16 mouse cellular contexts compared by ENCODE assay signal in genomic region chr11:107875861-107876494, GRCm38 (mm10). TPM values are rescaled to one million over a fixed set of nuclear protein-coding genes. Genes with fewer than 3 reads are reported as not detected.
DNase-seq lines count a peak whose midpoint lies in the region; ATAC-seq lines count a peak whose summit lies in the region.
"Had no signal": no experiment of that assay in that cellular context is flagged by ENCODE, and none has a peak within 500 bp of the region (broad histone marks: within the 10 kb centered on the region; RNA-seq: fewer than 3 reads in every experiment).

No protein-coding gene starts in this region.

- intact Hi-C loops in gastrocnemius, postnatal 14 days (cut with DNase I; ENCODE audit: low total_unique reads): no loop called here
- intact Hi-C loops in gastrocnemius, postnatal 36 days (cut with DNase I): no loop called here
- intact Hi-C loops in left cerebral cortex, postnatal 4 days (cut with DNase I): no loop called here

- H3K27ac ChIP-seq in heart, embryonic 10.5 days: no peak overlapping the region
- H3K27ac ChIP-seq: heart, adult 2 months; limb, embryonic 12.5 days had no signal

- peaks cover 29% of the 10 kb centered on the region for H3K27me3 ChIP-seq in megakaryocyte, embryonic 14.5 days (replicated peaks)
- H3K27me3 ChIP-seq in heart, embryonic 10.5 days (ENCODE audit: insufficient read depth, poor library complexity, severe bottlenecking): no peaks in the 10 kb centered on the region
- H3K27me3 ChIP-seq: CH12.LX; limb, embryonic 12.5 days had no signal

- H3K4me3 ChIP-seq in megakaryocyte, embryonic 14.5 days (replicated peaks): peak overlapping the region; percentile 19
- no peak overlapping the region for H3K4me3 ChIP-seq in heart, embryonic 10.5 days
- H3K4me3 ChIP-seq: heart, adult 2 months; limb, embryonic 12.5 days had no signal

- H3K9me3 ChIP-seq in megakaryocyte, embryonic 14.5 days: peaks cover 27% of the 10 kb centered on the region
- H3K9me3 ChIP-seq in heart, embryonic 10.5 days: no peaks in the 10 kb centered on the region
- H3K9me3 ChIP-seq: limb, embryonic 12.5 days had no signal

- WGBS in heart, embryonic 10.5 days: 83% methylated on average over 18 of the region's 18 CpGs

- DNase-seq in gastrocnemius, postnatal 14 days: peak; percentile 9
- no peak for DNase-seq in gastrocnemius, postnatal 36 days
- DNase-seq in brain, adult 2 months (ENCODE audit: low read depth, low spot score): peak; percentile 84
- DNase-seq in left cerebral cortex, postnatal 4 days: peak; percentile 36
- DNase-seq in embryo, embryonic 10.5 days (ENCODE audit: low spot score): no peak
- no peak for DNase-seq in heart, embryonic 10.5 days (ENCODE audit: low spot score)
- DNase-seq: heart, adult 2 months; heart, postnatal 14 days; kidney, adult 8-10 months; midbrain, embryonic 14.5 days; thymus, postnatal 4 days had no signal

- peaks cover 3% of the 10 kb centered on the region for H3K36me3 ChIP-seq in megakaryocyte, embryonic 14.5 days (replicated peaks; ENCODE audit: low read length)
- no peaks in the 10 kb centered on the region for H3K36me3 ChIP-seq in heart, embryonic 10.5 days
- H3K36me3 ChIP-seq: limb, embryonic 12.5 days had no signal

- peaks cover 24% of the 10 kb centered on the region for H3K4me1 ChIP-seq in megakaryocyte, embryonic 14.5 days
- H3K4me1 ChIP-seq in heart, embryonic 10.5 days: no peaks in the 10 kb centered on the region
- H3K4me1 ChIP-seq: limb, embryonic 12.5 days had no signal

- ATAC-seq in megakaryocyte, adult 5-6 weeks (ENCODE audit: poor library complexity, severe bottlenecking): no peak
- ATAC-seq: Patski had no signal

RNA-seq across cellular contexts. Expression of gene Cacng5, which starts 38.9 kb away (rescaled TPM):
- total RNA-seq in gastrocnemius, postnatal 14 days (2021): under 1 TPM; 0.16 to 0.18 TPM
- total RNA-seq in gastrocnemius, postnatal 36 days (2021): not detected
- not detected in 2 replicates for polyA plus RNA-seq in megakaryocyte, embryonic 14.5 days (2012; ENCODE audit: insufficient read depth, low replicate concordance)
- not detected in 2 replicates for total RNA-seq in megakaryocyte, adult 5-6 weeks (2015)
- total RNA-seq in megakaryocyte, adult 5-6 weeks (2017): not detected in 2 replicates
- 10 to 100 TPM in 1 of 2 experiments, 1 to 10 TPM in 1; 9.7 to 10.7 TPM for total RNA-seq in left cerebral cortex, postnatal 4 days (2021)
- polyA plus RNA-seq in heart, embryonic 10.5 days (2016; fragmentation: Nextera tagmentation; extraction: Ambion mirVana): 0.10 and 0.26 TPM in 2 replicates
- total RNA-seq: CH12.LX; heart, adult 2 months had no signal
- polyA plus RNA-seq: Patski had no signal

Comparison
In these comparisons a context has a peak if more than half of its experiments do, and no peak if none do; other contexts are left out.
1. DNase-seq: peak in gastrocnemius, postnatal 14 days (single experiment), brain, adult 2 months (single experiment) and left cerebral cortex, postnatal 4 days (single experiment); none in gastrocnemius, postnatal 36 days (0 of 2), embryo, embryonic 10.5 days (single experiment) and heart, embryonic 10.5 days (single experiment).
2. RNA of gene Cacng5, which starts 38.9 kb away (total RNA-seq): 9.7 to 10.7 TPM in left cerebral cortex, postnatal 4 days; 0.16 to 0.18 TPM in gastrocnemius, postnatal 14 days, not detected in gastrocnemius, postnatal 36 days and not detected in megakaryocyte, adult 5-6 weeks; every median in the first group is over 4 times any median in the second.